Mouse (Mus musculus): Measurements from ENCODE around the gene Pfkp. TPM values are rescaled to one million over a fixed set of nuclear protein-coding genes. Genes with fewer than 3 reads are reported as not detected.

Gene Pfkp
- polyA plus RNA-seq (2017; shearing (Covaris generic)) = 100 to 1,000 TPM; 158 to 175 TPM

GRCm38 (mm10) chr13:6648669-6649233 is at the start of gene Pfkp:
TSS of gene Pfkp (minus strand) at chr13:6648777.

Other genes starting within 250 kb of the Pfkp start
- gene Pitrm1, start 100.6 kb downstream of the Pfkp start, polyA plus RNA-seq (2017; shearing (Covaris generic)) = 10 to 100 TPM; 40.2 to 52.6 TPM

Data from inflammation-experienced regulatory T-cells (primary cell).